Mouse (Mus musculus): Measurements from ENCODE around the gene Srebf2. TPM values are rescaled to one million over a fixed set of nuclear protein-coding genes. Genes with fewer than 3 reads are reported as not detected.

Gene Srebf2
- polyA plus RNA-seq, 1 experiment from 2014 or later: 159 TPM

DNA sequence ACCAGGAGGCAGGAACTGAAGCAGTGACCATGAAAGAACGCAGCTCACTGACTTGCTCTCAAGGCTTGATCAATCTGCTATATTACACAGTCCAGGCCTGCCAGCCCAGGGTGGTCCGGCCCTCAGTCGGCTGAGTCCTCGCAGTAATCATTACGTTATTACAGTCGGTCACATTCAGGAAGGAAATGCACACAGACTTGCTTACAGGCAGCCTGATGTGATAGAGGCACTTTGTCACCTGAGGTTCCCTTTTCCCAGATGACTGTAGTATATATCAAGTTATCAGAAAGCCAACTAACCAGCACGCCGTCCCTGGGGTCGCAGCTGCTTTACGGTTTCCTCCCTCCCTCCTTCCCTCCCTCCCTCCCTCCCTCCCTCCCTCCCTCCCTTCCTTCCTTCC, 9.9 kb downstream of the Srebf2 start:
- Histone ChIP-seq H3K9ac (no peak overlapping the region), H3K4me1 (peaks cover 76% of the 10 kb centered on the region), H3K4me2 (replicated peaks) (no peak overlapping the region), H3K9me3 (replicated peaks) (no peaks in the 10 kb centered on the region), H3K27me3 (no peaks in the 10 kb centered on the region), H3K4me3 (replicated peaks) (no peak overlapping the region), H3K36me3 (0 out of 2 replicates have a peak, but pooled peaks cover 3% of the 10 kb centered on the region), H3K27ac (replicated peaks) (0 out of 2 replicates have a peak overlapping the region, but pooled peaks have one; percentile 25)
- ATAC-seq (ENCODE audit: insufficient number of reproducible peaks, low FRiP score, low TSS enrichment, low read depth): no peak
- 74% methylated on average over 10 of the region's 10 CpGs for WGBS

DNA sequence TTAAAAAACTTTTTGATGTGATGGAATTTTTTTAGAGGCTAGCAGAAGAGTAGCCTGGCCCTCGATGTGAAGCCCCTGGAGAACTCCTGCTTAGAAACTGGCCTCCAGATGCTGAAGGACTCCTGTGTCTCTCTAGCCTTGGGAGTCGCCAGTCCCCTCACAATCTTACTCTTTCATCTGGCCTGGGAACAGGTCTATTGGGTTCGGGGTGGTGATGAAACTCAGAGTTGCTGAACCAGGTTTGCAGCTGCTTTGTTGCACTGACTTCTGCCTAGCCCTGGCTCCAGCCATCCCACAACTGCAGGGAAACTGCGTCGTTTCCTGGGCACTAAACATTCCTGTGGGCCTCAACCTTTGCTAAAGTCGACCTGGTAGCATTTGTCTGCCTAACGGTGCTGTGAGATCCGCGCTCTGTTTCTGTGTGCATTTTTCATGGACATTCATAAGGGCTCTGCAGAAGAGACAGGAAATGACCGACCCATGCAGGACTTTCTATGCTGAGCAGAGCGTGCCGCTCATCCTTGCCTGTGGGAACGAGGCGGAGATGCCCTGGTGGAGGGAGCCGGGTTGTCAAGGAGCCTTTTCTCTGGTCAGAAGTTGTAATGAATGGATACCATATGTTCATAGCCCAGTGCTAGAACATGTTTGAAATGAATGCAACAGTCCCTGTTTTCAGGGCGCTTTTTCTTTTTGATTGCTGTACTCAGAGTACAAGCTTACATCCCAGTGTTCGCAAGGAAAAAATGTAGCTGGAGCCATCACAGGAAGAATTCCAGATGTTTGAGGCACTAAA, 11.5 kb downstream of the Srebf2 start:
- Histone ChIP-seq H3K27me3 (no peaks in the 10 kb centered on the region), H3K27ac (replicated peaks) (peak overlapping the region; percentile 85), H3K9ac (no peak overlapping the region), H3K9me3 (replicated peaks) (no peaks in the 10 kb centered on the region), H3K4me3 (replicated peaks) (no peak overlapping the region), H3K4me1 (peaks cover 63% of the 10 kb centered on the region), H3K36me3 (0 out of 2 replicates have a peak, but pooled peaks cover 3% of the 10 kb centered on the region), H3K4me2 (replicated peaks) (peak overlapping the region; percentile 26)
- ATAC-seq (ENCODE audit: insufficient number of reproducible peaks, low FRiP score, low TSS enrichment, low read depth): peak; percentile 60; the same call in 1 of the 2 replicates
- 29% methylated on average over 17 of the region's 17 CpGs for WGBS

DNA sequence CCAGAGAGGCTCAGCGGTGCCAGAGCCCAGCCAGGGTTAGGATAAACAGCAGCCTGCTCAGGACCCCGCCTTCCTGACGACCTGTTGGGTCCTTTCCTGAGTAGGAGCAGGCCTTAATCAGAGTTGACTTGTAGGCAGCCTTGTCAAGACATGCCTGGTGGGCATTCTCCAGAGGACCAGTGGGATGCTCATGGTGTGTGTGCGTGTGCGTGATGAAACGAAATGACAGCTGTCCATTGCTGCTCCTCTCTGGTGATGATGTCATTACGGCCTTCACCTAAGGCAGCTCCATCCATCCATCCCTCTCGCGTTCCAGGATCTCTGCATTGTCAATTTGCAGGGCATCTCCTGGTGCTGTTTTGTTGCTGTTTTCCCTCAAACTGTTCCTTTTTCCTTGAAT, 12.5 kb downstream of the Srebf2 start:
- Histone ChIP-seq H3K9me3 (replicated peaks) (no peaks in the 10 kb centered on the region), H3K4me2 (replicated peaks) (no peak overlapping the region), H3K27ac (replicated peaks) (peak overlapping the region; percentile 85), H3K4me1 (peaks cover 63% of the 10 kb centered on the region), H3K4me3 (replicated peaks) (no peak overlapping the region), H3K27me3 (no peaks in the 10 kb centered on the region), H3K9ac (no peak overlapping the region), H3K36me3 (no peaks in the 10 kb centered on the region)
- 73% methylated on average over 9 of the region's 9 CpGs for WGBS
- no peak for ATAC-seq (ENCODE audit: insufficient number of reproducible peaks, low FRiP score, low TSS enrichment, low read depth)

DNA sequence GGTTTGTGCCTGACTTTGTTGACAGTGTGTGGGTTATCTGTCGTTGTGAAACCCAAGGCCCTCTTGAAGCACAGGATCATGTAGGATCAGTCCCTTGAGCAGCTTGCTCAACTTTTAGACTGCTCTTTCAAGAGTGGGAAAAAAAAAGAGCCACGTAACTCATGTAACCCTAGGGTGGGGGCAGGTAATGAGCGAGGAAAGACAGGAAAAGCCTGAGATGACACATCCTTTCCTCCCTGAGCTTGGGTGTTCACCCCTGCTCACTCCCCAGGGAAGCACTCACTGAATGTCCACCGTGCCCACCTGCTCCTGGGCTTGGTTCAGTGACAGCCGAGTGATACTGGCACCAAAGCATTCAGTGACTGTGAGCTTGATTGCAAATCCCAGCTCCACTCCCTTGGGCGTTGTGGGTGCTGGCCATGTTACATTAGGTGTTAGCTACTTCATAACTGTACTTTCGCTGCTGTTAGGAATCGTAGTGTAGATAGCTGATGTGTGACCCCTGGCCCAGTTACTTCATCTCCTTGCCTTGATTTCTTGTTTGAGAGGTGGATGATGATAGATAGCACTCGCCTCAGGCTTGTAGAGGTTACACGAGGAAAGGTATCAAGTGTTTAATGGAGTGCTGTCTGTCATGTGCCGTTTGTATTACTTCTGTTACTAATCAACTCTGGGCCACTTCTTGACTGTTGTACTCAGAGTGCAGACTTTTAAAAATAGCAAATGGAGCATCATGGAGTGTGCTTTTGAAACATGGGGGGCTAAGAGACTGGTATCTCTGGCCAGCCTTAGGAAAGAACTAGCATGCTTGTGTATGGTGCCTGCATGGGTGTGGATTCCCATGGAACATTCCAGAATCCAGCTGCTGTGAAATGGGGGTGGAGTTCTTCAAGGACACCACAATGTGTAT, 14.0 kb downstream of the Srebf2 start:
- Histone ChIP-seq H3K4me1 (peaks cover 66% of the 10 kb centered on the region), H3K27ac (replicated peaks) (peak overlapping the region; percentile 81), H3K9me3 (replicated peaks) (no peaks in the 10 kb centered on the region), H3K36me3 (no peaks in the 10 kb centered on the region), H3K4me3 (replicated peaks) (no peak overlapping the region), H3K27me3 (no peaks in the 10 kb centered on the region), H3K9ac (no peak overlapping the region), H3K4me2 (replicated peaks) (0 out of 2 replicates have a peak overlapping the region, but pooled peaks have one; percentile 3)
- no peak for ATAC-seq (ENCODE audit: insufficient number of reproducible peaks, low FRiP score, low TSS enrichment, low read depth)
- WGBS: 56% methylated on average over 11 of the region's 11 CpGs

DNA sequence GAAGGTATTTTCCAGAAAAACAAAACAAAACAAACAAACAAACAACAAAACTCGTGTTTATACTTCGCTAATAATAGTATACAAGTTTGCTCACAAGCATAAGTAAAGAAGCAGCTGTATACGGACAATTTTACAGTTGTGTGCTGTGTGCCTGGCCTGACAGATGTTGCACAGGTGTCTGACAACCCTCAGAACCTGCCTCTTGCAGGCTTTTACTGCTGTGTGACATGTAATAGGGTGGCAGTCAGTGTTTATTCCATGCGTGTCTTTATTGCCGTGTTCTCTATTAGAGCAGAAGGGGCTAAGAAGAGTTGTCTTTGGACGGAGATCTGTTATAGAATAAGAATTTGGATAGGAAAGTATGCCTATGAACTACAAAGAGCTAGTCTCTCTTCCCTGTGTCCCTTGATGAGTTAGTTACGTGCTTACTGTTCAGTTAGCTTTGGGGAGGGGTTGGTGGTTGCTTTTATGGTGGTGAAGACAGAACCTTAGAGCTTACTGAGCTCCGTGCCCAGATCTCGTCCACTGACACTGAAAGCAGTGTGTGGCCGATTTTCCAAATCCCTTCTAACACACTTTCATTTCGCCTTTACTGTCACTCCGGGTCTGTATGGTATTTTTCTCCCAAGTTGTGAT, 15.1 kb downstream of the Srebf2 start:
- no peak overlapping the region for H3K9ac ChIP-seq
- H3K4me3 ChIP-seq (replicated peaks): no peak overlapping the region
- 67% methylated on average over 12 of the region's 12 CpGs for WGBS
- peaks cover 74% of the 10 kb centered on the region for H3K4me1 ChIP-seq
- H3K36me3 ChIP-seq: no peaks in the 10 kb centered on the region
- H3K27ac ChIP-seq (replicated peaks): peak overlapping the region; percentile 81
- H3K4me2 ChIP-seq (replicated peaks): no peak overlapping the region
- H3K9me3 ChIP-seq (replicated peaks): no peaks in the 10 kb centered on the region
- ATAC-seq (ENCODE audit: insufficient number of reproducible peaks, low FRiP score, low TSS enrichment, low read depth): no peak
- H3K27me3 ChIP-seq: no peaks in the 10 kb centered on the region

DNA sequence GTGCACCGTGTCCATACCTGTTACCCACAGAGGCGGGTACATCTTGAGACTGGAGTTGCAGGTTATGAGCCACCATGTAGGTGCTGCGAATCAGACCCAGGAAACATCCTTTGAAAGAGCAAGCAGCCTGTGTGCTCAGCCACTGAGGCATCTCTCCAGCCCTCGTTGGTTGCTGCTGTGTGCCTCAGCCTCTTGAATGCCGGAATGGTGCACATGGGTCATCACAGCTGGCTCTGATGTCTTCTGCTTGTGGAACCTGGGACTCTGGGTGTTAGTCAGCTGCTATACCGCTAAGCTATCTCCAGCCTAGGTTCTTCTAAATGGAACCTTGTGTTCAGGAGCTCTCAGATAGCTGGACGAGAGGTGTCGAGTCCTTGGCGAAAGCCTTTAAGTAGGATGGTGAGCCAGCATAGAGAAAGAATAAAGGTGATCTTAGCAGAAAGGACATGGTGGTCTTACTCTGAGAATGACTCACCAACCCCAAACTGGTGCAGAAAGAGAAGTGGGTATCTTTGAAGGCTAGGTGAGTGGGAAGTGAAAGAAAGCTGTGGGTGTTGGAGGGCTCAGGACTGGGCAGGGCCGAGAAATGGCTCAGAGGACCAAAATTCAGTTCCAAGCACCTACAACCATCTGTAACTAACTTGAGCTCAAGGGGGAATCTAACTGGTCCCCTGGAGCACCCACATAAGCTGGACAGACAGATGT, 16.5 kb downstream of the Srebf2 start:
- no peak for ATAC-seq (ENCODE audit: insufficient number of reproducible peaks, low FRiP score, low TSS enrichment, low read depth)
- Histone ChIP-seq H3K4me2 (replicated peaks) (no peak overlapping the region), H3K4me1 (peaks cover 72% of the 10 kb centered on the region), H3K9me3 (replicated peaks) (no peaks in the 10 kb centered on the region), H3K27me3 (no peaks in the 10 kb centered on the region), H3K27ac (replicated peaks) (no peak overlapping the region), H3K4me3 (replicated peaks) (no peak overlapping the region), H3K36me3 (no peaks in the 10 kb centered on the region), H3K9ac (no peak overlapping the region)
- 82% methylated on average over 10 of the region's 10 CpGs for WGBS

DNA sequence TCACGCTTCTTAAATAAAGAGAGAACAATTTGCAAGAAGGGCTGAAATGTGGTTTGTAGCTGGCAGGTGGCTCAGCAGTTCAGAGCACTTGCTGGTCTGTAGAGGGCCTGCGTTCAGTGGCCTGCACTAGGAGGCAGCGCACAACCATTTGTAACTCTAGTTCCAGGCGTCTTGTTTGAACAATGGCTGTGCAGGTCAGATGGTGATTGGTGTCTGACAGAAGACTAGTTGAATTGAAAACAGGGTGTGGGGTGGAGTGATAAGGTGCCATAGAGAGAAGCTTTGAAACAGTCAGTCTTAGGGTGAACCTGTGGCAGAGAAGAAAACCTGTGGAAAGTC, 17.0 kb downstream of the Srebf2 start:
- ATAC-seq (ENCODE audit: insufficient number of reproducible peaks, low FRiP score, low TSS enrichment, low read depth): no peak
- 57% methylated on average over 4 of the region's 4 CpGs for WGBS
- Histone ChIP-seq H3K36me3 (no peaks in the 10 kb centered on the region), H3K9me3 (replicated peaks) (no peaks in the 10 kb centered on the region), H3K27me3 (no peaks in the 10 kb centered on the region), H3K9ac (no peak overlapping the region), H3K4me1 (peaks cover 66% of the 10 kb centered on the region), H3K4me3 (replicated peaks) (no peak overlapping the region), H3K4me2 (replicated peaks) (no peak overlapping the region), H3K27ac (replicated peaks) (0 out of 2 replicates have a peak overlapping the region, but pooled peaks have one; percentile 22)

DNA sequence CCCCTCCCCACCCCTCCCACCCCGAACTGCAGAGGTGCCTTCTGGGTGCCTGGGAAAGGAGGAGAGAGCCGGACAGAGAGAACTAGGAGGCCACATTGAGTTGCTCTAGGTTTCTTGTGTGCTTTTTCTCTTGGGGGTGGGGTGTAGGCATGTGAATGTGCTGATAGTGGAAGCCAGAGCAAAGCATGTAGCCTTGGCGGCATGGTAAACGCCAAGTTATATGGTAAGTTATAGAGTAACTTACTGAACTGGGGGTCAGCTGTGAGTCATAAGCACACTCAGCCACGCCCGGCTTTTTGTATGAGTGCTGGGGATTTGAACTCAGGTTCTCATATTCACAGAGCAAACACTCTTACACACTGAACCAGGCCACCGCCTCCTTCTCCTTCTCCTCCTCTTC, 17.5 kb downstream of the Srebf2 start:
- no peak overlapping the region for H3K9ac ChIP-seq
- no peak overlapping the region for H3K4me2 ChIP-seq (replicated peaks)
- WGBS: 64% methylated on average over 7 of the region's 7 CpGs
- no peak overlapping the region for H3K4me3 ChIP-seq (replicated peaks)
- peaks cover 62% of the 10 kb centered on the region for H3K4me1 ChIP-seq
- H3K9me3 ChIP-seq (replicated peaks): no peaks in the 10 kb centered on the region
- no peaks in the 10 kb centered on the region for H3K36me3 ChIP-seq
- H3K27me3 ChIP-seq: no peaks in the 10 kb centered on the region
- 0 out of 2 replicates have a peak overlapping the region, but pooled peaks have one; percentile 22 for H3K27ac ChIP-seq (replicated peaks)
- ATAC-seq (ENCODE audit: insufficient number of reproducible peaks, low FRiP score, low TSS enrichment, low read depth): no peak

DNA sequence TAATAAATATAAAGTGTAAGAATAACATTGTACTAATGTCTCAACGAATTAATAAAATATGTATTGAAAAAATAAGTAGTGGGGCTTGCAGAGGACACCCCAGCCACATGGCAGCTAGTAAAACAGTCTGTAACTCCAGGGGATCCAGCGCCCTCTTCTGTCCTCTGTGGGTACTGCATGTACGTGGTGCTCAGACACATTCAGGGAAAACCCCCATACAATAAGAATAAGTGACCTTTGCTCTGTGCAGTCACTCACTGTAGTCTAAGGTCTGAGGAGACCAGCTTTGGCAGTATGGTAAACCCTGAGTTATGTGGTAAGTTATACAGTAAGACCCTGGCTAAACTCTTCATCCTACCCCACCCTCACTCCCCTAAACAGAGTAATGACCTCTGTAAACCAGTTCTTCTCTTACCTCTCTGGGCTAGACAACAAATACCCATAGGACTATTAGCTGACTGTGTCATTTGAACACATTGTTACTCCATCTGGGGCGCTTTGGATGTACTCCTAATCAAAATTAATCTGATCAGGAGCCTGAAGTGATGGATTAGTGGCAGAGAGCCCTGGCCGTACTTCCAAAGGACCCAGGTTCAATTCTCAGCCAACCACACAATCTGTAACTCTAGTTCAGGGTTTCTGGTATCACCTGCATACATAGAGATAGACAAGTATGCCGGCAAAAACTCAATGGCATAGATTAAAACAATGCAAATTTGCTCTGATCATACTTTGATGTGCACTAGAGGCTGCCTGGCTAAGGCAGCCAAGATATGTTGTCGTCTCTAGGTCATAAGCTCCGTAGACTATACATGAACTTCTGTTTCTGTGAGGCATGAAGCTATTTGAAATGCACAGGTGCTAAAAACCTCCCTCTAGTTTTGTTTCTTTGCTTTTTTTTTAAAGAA, 18.6 kb downstream of the Srebf2 start:
- ATAC-seq (ENCODE audit: insufficient number of reproducible peaks, low FRiP score, low TSS enrichment, low read depth): no peak
- 45% methylated on average over 8 of the region's 8 CpGs for WGBS
- Histone ChIP-seq H3K27ac (replicated peaks) (peak overlapping the region; percentile 78), H3K9ac (no peak overlapping the region), H3K4me2 (replicated peaks) (peak overlapping the region; percentile 22; the same call in 1 of the 2 replicates), H3K4me3 (replicated peaks) (no peak overlapping the region), H3K4me1 (peaks cover 51% of the 10 kb centered on the region), H3K36me3 (peaks cover 10% of the 10 kb centered on the region), H3K27me3 (no peaks in the 10 kb centered on the region), H3K9me3 (replicated peaks) (no peaks in the 10 kb centered on the region)

All from embryonic facial prominence, embryonic 15.5 days (tissue).